Mouse (Mus musculus) cortical plate, adult 2 months (tissue): Measurements from ENCODE around the gene Dedd.

Experiments used
- CTCF ChIP-seq: fragments of 200-500 bp; IDR thresholded peaks from 2 replicates; pipeline ENCODE4 v1.5.1; 2011; ENCODE audit warnings: mild to moderate bottlenecking, control low read depth, low read length; ENCODE audit not compliant: insufficient read depth; ENCODE audit errors: extremely low read depth
- POLR2A ChIP-seq: fragments of 200-500 bp; IDR thresholded peaks from 2 replicates; pipeline ENCODE4 v1.6.1; 2011; ENCODE audit warnings: mild to moderate bottlenecking, low read length, control low read depth; ENCODE audit not compliant: insufficient read depth; ENCODE audit errors: extremely low read depth

DNA sequence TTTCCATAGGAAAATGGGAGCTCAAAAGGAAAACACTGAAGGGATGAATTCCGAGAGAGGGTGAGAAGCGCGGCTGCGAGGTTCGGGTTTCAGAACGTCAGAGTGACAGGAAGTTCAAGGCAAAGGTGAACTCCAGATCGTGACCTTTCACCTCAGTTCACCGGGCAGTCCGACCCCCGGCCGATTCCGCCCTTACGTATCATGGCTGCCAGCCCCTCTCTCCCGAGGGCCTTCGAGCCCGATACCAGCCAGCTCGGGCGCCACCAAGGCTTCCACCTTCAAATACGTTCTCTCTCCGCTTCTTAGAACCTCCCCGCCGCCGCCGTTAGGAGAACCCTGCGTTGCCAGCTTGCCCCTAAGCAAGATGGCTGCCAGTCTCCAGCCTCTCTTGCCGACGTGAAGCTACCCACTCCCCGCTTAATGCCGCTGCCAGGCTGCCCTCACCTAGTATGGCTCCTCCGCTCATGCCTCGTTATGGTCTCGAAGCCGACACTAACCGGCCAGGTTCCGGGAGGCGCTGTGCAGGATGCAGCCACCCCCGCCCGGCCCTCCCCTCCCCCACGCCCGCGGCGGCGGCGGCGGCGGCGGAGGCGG lies at the start of gene Dedd:
- TF ChIP-seq CTCF: no peak
- TF ChIP-seq POLR2A: peak; percentile 67
